Mouse (Mus musculus) heart, adult 11 months (tissue): Measurements from ENCODE around the gene Arf4.

ENCODE experiments used
- DNase-seq: peaks from one replicate; pipeline ENCODE4 v3.0.0; 2022

Arf4 gene

GRCm38 (mm10) chr14:26637851-26638707, at the start of gene Arf4:
Arf4 (plus strand) TSS chr14:26638074.
- peak; percentile 100 for DNase-seq

- no peak for DNase-seq
Measured at GRCm38 (mm10) chr14:26591353-26591752, 46.5 kb upstream of the Arf4 start.

- DNase-seq = no peak
Measured at GRCm38 (mm10) chr14:26593281-26593895, 44.5 kb upstream of the Arf4 start.

GRCm38 (mm10) chr14:26595167-26595566, 42.7 kb upstream of the Arf4 start:
- no peak for DNase-seq

- DNase-seq = no peak
Measured at GRCm38 (mm10) chr14:26595695-26596365, 42.0 kb upstream of the Arf4 start.

- peak; percentile 84 for DNase-seq
Measured at GRCm38 (mm10) chr14:26605354-26605753, 32.5 kb upstream of the Arf4 start.

GRCm38 (mm10) chr14:26609674-26610073, 28.2 kb upstream of the Arf4 start:
- DNase-seq = no peak

- DNase-seq = no peak
Measured at GRCm38 (mm10) chr14:26610689-26611088, 27.2 kb upstream of the Arf4 start.

- DNase-seq = peak; percentile 71
Measured at GRCm38 (mm10) chr14:26625301-26625700, 12.6 kb upstream of the Arf4 start.

- DNase-seq = no peak
Measured at GRCm38 (mm10) chr14:26626605-26627140, 11.2 kb upstream of the Arf4 start.

GRCm38 (mm10) chr14:26637025-26637850, 636 bp upstream of the Arf4 start:
- peak; percentile 93 for DNase-seq

- peak; percentile 98 for DNase-seq
Measured at GRCm38 (mm10) chr14:26638708-26639084, 822 bp downstream of the Arf4 start.

- peak; percentile 85 for DNase-seq
Measured at GRCm38 (mm10) chr14:26639251-26639650, 1.4 kb downstream of the Arf4 start.

- DNase-seq = peak; percentile 72
Measured at GRCm38 (mm10) chr14:26639961-26640360, 2.1 kb downstream of the Arf4 start.

GRCm38 (mm10) chr14:26643006-26643624, 5.2 kb downstream of the Arf4 start:
- DNase-seq = peak; percentile 64

- DNase-seq = peak; percentile 55
Measured at GRCm38 (mm10) chr14:26645989-26646650, 8.2 kb downstream of the Arf4 start.

GRCm38 (mm10) chr14:26647811-26648210, 9.9 kb downstream of the Arf4 start:
- DNase-seq = peak; percentile 34

- DNase-seq = peak; percentile 57
Measured at GRCm38 (mm10) chr14:26651901-26652300, 14.0 kb downstream of the Arf4 start.

GRCm38 (mm10) chr14:26658178-26658577, 20.3 kb downstream of the Arf4 start:
- no peak for DNase-seq

- peak; percentile 43 for DNase-seq
Measured at GRCm38 (mm10) chr14:26660233-26660632, 22.4 kb downstream of the Arf4 start.

GRCm38 (mm10) chr14:26662016-26662415, 24.1 kb downstream of the Arf4 start:
- no peak for DNase-seq
